Comparison of ENCODE assay signal across 8 mouse cellular contexts in genomic region chr2:77506308-77506707, GRCm38 (mm10).
DNase-seq lines count a peak whose midpoint lies in the region; ATAC-seq and TF ChIP-seq lines count a peak whose summit lies in the region.
"Had no signal": no experiment of that assay in that cellular context is flagged by ENCODE, and none has a peak within 500 bp of the region (broad histone marks: within the 10 kb centered on the region; RNA-seq: fewer than 3 reads in every experiment).

No protein-coding gene starts in this region.

- TF ChIP-seq EP300 in lung, postnatal 0 days (IDR thresholded peaks at IDR 0.05) = no peak

- DNase-seq in lung, postnatal 0 days (ENCODE audit: low spot score) = no peak
- no peak for DNase-seq in lung, postnatal 4 days
- no peak for DNase-seq in urinary bladder, postnatal 25 days (ENCODE audit: low spot score)
- DNase-seq in cerebellum, postnatal 36 days = no peak

- no peaks in the 10 kb centered on the region for H3K36me3 ChIP-seq in lung, postnatal 0 days (ENCODE audit: insufficient read depth, low read length)
- H3K36me3 ChIP-seq in forebrain, embryonic 12.5 days (replicated peaks) = no peaks in the 10 kb centered on the region
- H3K36me3 ChIP-seq in limb, embryonic 13.5 days = no peaks in the 10 kb centered on the region
- H3K36me3 ChIP-seq in neural tube, embryonic 14.5 days (ENCODE audit: control insufficient read depth, insufficient read depth, low read length) = no peaks in the 10 kb centered on the region
- H3K36me3 ChIP-seq: embryonic facial prominence, embryonic 12.5 days had no signal

- H3K27me3 ChIP-seq in lung, postnatal 0 days (replicated peaks; ENCODE audit: insufficient read depth, low read length) = no peaks in the 10 kb centered on the region
- no peaks in the 10 kb centered on the region for H3K27me3 ChIP-seq in forebrain, embryonic 12.5 days
- H3K27me3 ChIP-seq in limb, embryonic 13.5 days = no peaks in the 10 kb centered on the region
- H3K27me3 ChIP-seq in neural tube, embryonic 14.5 days (ENCODE audit: control insufficient read depth, insufficient read depth, low read length) = no peaks in the 10 kb centered on the region
- H3K27me3 ChIP-seq: embryonic facial prominence, embryonic 12.5 days had no signal

- no peak for ATAC-seq in lung, postnatal 0 days
- peak; percentile 73 for ATAC-seq in forebrain, embryonic 12.5 days (ENCODE audit: low FRiP score)
- ATAC-seq in limb, embryonic 13.5 days (ENCODE audit: low FRiP score, low read depth) = no peak
- ATAC-seq in neural tube, embryonic 14.5 days (ENCODE audit: low read depth) = peak; percentile 73

- 28% methylated on average over 7 of the region's 7 CpGs for WGBS in lung, postnatal 0 days
- 7% methylated on average over 7 of the region's 7 CpGs for WGBS in forebrain, embryonic 12.5 days
- WGBS in limb, embryonic 13.5 days = 6% methylated on average over 7 of the region's 7 CpGs
- WGBS in neural tube, embryonic 14.5 days = 3% methylated on average over 7 of the region's 7 CpGs

- H3K4me3 ChIP-seq in lung, postnatal 0 days (ENCODE audit: low read depth, low read length) = no peak overlapping the region
- peak overlapping the region; percentile 15; the same call in 1 of the 2 replicates for H3K4me3 ChIP-seq in forebrain, embryonic 12.5 days (replicated peaks)
- no peak overlapping the region for H3K4me3 ChIP-seq in limb, embryonic 13.5 days
- H3K4me3 ChIP-seq in neural tube, embryonic 14.5 days (ENCODE audit: low read depth, low read length) = no peak overlapping the region
- H3K4me3 ChIP-seq: embryonic facial prominence, embryonic 12.5 days had no signal

- H3K4me2 ChIP-seq in lung, postnatal 0 days (replicated peaks; ENCODE audit: low read depth, low read length) = peak overlapping the region; percentile 30; the same call in 1 of the 2 replicates
- peak overlapping the region; percentile 44 for H3K4me2 ChIP-seq in forebrain, embryonic 12.5 days
- peak overlapping the region; percentile 47 for H3K4me2 ChIP-seq in limb, embryonic 13.5 days (replicated peaks)
- H3K4me2 ChIP-seq in neural tube, embryonic 14.5 days (ENCODE audit: low read depth, low read length) = peak overlapping the region; percentile 18; the same call in 1 of the 2 replicates
- H3K4me2 ChIP-seq: embryonic facial prominence, embryonic 12.5 days had no signal

- H3K27ac ChIP-seq in lung, postnatal 0 days (ENCODE audit: low read length) = no peak overlapping the region
- H3K27ac ChIP-seq in forebrain, embryonic 12.5 days = no peak overlapping the region
- no peak overlapping the region for H3K27ac ChIP-seq in limb, embryonic 13.5 days
- H3K27ac ChIP-seq in neural tube, embryonic 14.5 days (ENCODE audit: low read depth, low read length) = no peak overlapping the region
- H3K27ac ChIP-seq: embryonic facial prominence, embryonic 12.5 days had no signal

- H3K4me1 ChIP-seq in lung, postnatal 0 days (ENCODE audit: insufficient read depth, low read depth, low read length) = no peaks in the 10 kb centered on the region
- peaks cover 7% of the 10 kb centered on the region; the same call in 1 of the 2 replicates for H3K4me1 ChIP-seq in forebrain, embryonic 12.5 days
- peaks cover 11% of the 10 kb centered on the region; the same call in 1 of the 2 replicates for H3K4me1 ChIP-seq in limb, embryonic 13.5 days
- 0 out of 2 replicates have a peak, but pooled peaks cover 3% of the 10 kb centered on the region for H3K4me1 ChIP-seq in neural tube, embryonic 14.5 days (ENCODE audit: control insufficient read depth, insufficient read depth, low read length)

- no peak for TF ChIP-seq CTCF in lung, postnatal 0 days (IDR thresholded peaks at IDR 0.05)

- H3K9me3 ChIP-seq in lung, postnatal 0 days (ENCODE audit: low read length) = no peaks in the 10 kb centered on the region
- H3K9me3 ChIP-seq in forebrain, embryonic 12.5 days = no peaks in the 10 kb centered on the region
- H3K9me3 ChIP-seq in limb, embryonic 13.5 days = no peaks in the 10 kb centered on the region
- H3K9me3 ChIP-seq in neural tube, embryonic 14.5 days (ENCODE audit: control insufficient read depth, low read length) = no peaks in the 10 kb centered on the region
- H3K9me3 ChIP-seq: embryonic facial prominence, embryonic 12.5 days had no signal

- H3K9ac ChIP-seq in lung, postnatal 0 days (replicated peaks; ENCODE audit: low read depth) = no peak overlapping the region
- no peak overlapping the region for H3K9ac ChIP-seq in forebrain, embryonic 12.5 days
- H3K9ac ChIP-seq in limb, embryonic 13.5 days = no peak overlapping the region
- H3K9ac ChIP-seq in neural tube, embryonic 14.5 days (replicated peaks; ENCODE audit: low read depth, low read length) = no peak overlapping the region
- H3K9ac ChIP-seq: embryonic facial prominence, embryonic 12.5 days had no signal

Comparison
In these comparisons a context has a peak if more than half of its experiments do, and no peak if none do; other contexts are left out.
1. ATAC-seq: peak in forebrain, embryonic 12.5 days (single experiment) and neural tube, embryonic 14.5 days (single experiment); none in lung, postnatal 0 days (single experiment) and limb, embryonic 13.5 days (single experiment).
2. Peak in every context shown above with its lines, with median percentiles within 50 percentile points of each other: H3K4me2 ChIP-seq.